In genomic region chr10:17131763-17132162, GRCm38 (mm10) we compare ENCODE assay signal across 11 mouse cellular contexts.
DNase-seq lines count a peak whose midpoint lies in the region; ATAC-seq and TF ChIP-seq lines count a peak whose summit lies in the region.
"Had no signal": no experiment of that assay in that cellular context is flagged by ENCODE, and none has a peak within 500 bp of the region (broad histone marks: within the 10 kb centered on the region; RNA-seq: fewer than 3 reads in every experiment).

No protein-coding gene starts in this region.

- H3K9ac ChIP-seq in forebrain, embryonic 14.5 days (ENCODE audit: low read length): no peak overlapping the region
- H3K9ac ChIP-seq in forebrain, embryonic 11.5 days (ENCODE audit: low read length): no peak overlapping the region
- H3K9ac ChIP-seq: embryonic facial prominence, embryonic 12.5 days had no signal

- no peaks in the 10 kb centered on the region for H3K36me3 ChIP-seq in forebrain, embryonic 14.5 days (ENCODE audit: control insufficient read depth, insufficient read depth, low read length)
- no peaks in the 10 kb centered on the region for H3K36me3 ChIP-seq in forebrain, embryonic 11.5 days (ENCODE audit: control insufficient read depth, insufficient read depth, low read length)
- H3K36me3 ChIP-seq: embryonic facial prominence, embryonic 12.5 days had no signal

- no peaks in the 10 kb centered on the region for H3K27me3 ChIP-seq in forebrain, embryonic 14.5 days (replicated peaks; ENCODE audit: control insufficient read depth, insufficient read depth, low read length)
- no peaks in the 10 kb centered on the region for H3K27me3 ChIP-seq in forebrain, embryonic 11.5 days (ENCODE audit: control insufficient read depth, insufficient read depth, low read length)
- H3K27me3 ChIP-seq: embryonic facial prominence, embryonic 12.5 days; megakaryocyte, embryonic 14.5 days had no signal

- no peaks in the 10 kb centered on the region for H3K4me1 ChIP-seq in forebrain, embryonic 14.5 days (ENCODE audit: control insufficient read depth, insufficient read depth, low read length)
- H3K4me1 ChIP-seq in forebrain, embryonic 11.5 days (replicated peaks; ENCODE audit: control insufficient read depth, insufficient read depth, low read length): no peaks in the 10 kb centered on the region
- H3K4me1 ChIP-seq: embryonic facial prominence, embryonic 12.5 days had no signal

- no peak overlapping the region for H3K27ac ChIP-seq in forebrain, embryonic 14.5 days (ENCODE audit: low read depth, low read length)
- H3K27ac ChIP-seq in forebrain, embryonic 11.5 days (ENCODE audit: low read depth, low read length): no peak overlapping the region
- no peak overlapping the region for H3K27ac ChIP-seq in left cerebral cortex, adult 2 months
- H3K27ac ChIP-seq: embryonic facial prominence, embryonic 12.5 days had no signal

- 71% methylated on average over 4 of the region's 4 CpGs for WGBS in forebrain, embryonic 14.5 days
- WGBS in forebrain, embryonic 11.5 days: 87% methylated on average over 4 of the region's 4 CpGs

- intact Hi-C loops in left cerebral cortex, postnatal 25 days (cut with DNase I): no loop called here
- intact Hi-C loops in left cerebral cortex, adult 2 months (cut with DNase I): no loop called here
- intact Hi-C loops in heart, postnatal 36 days (cut with DNase I): loop anchor here (5.0 kb wide), 2 partner anchors 101 to 596 kb away; no protein-coding TSS in a partner anchor

- ATAC-seq in forebrain, embryonic 14.5 days: no peak
- no peak for ATAC-seq in forebrain, embryonic 11.5 days (replicated peaks; ENCODE audit: low FRiP score)
- ATAC-seq in megakaryocyte-erythroid progenitor cell, adult 5-6 weeks (replicated peaks; ENCODE audit: low FRiP score, low TSS enrichment, poor library complexity, severe bottlenecking): no peak

- no peak overlapping the region for H3K4me3 ChIP-seq in forebrain, embryonic 14.5 days (ENCODE audit: low read depth, low read length)
- no peak overlapping the region for H3K4me3 ChIP-seq in forebrain, embryonic 11.5 days (ENCODE audit: low read depth, low read length)
- H3K4me3 ChIP-seq in left cerebral cortex, adult 2 months: no peak overlapping the region
- H3K4me3 ChIP-seq: embryonic facial prominence, embryonic 12.5 days; megakaryocyte, embryonic 14.5 days had no signal

- no peak for TF ChIP-seq CTCF in left cerebral cortex, adult 2 months (IDR thresholded peaks at IDR 0.05)

- no peak overlapping the region for H3K4me2 ChIP-seq in forebrain, embryonic 14.5 days (ENCODE audit: low read length)
- H3K4me2 ChIP-seq in forebrain, embryonic 11.5 days (ENCODE audit: low read depth, low read length, severe bottlenecking): no peak overlapping the region
- H3K4me2 ChIP-seq: embryonic facial prominence, embryonic 12.5 days had no signal

- no peaks in the 10 kb centered on the region for H3K9me3 ChIP-seq in forebrain, embryonic 14.5 days (replicated peaks; ENCODE audit: control insufficient read depth, low read length)
- H3K9me3 ChIP-seq in forebrain, embryonic 11.5 days (ENCODE audit: control insufficient read depth, low read length): no peaks in the 10 kb centered on the region
- H3K9me3 ChIP-seq: embryonic facial prominence, embryonic 12.5 days; megakaryocyte, embryonic 14.5 days had no signal

- DNase-seq in forebrain, embryonic 14.5 days (ENCODE audit: low spot score): peak; percentile 59
- DNase-seq in forebrain, embryonic 11.5 days (ENCODE audit: low spot score): no peak
- peak; percentile 1 to 8 for DNase-seq in left cerebral cortex, postnatal 25 days (ENCODE audit: low spot score in 2 of 2)
- no peak for DNase-seq in left cerebral cortex, adult 2 months (ENCODE audit: extremely low spot score in 1 of 2, low spot score in 2 of 2)
- DNase-seq in heart, postnatal 36 days: peak; percentile 5 to 6
- DNase-seq in lung, postnatal 25 days (ENCODE audit: low spot score): peak; percentile 4
- no peak for DNase-seq in c-Kit-positive CD71-positive TER-119-positive erythroid progenitor cells, embryonic 14.5 days (ENCODE audit: low spot score)
- DNase-seq: gastrocnemius, postnatal 36 days had no signal

Comparison
In these comparisons a context has a peak if more than half of its experiments do, and no peak if none do; other contexts are left out.
1. DNase-seq: peak in forebrain, embryonic 14.5 days (single experiment), left cerebral cortex, postnatal 25 days (2 of 2), heart, postnatal 36 days (2 of 2) and lung, postnatal 25 days (single experiment); none in forebrain, embryonic 11.5 days (single experiment), left cerebral cortex, adult 2 months (0 of 2) and c-Kit-positive CD71-positive TER-119-positive erythroid progenitor cells, embryonic 14.5 days (single experiment).